Mouse (Mus musculus): Measurements from ENCODE around the gene Col1a2.
A peak's percentile ranks its signal among the peaks of the same experiment; 100 is the strongest.

The Col1a2 gene

DNA sequence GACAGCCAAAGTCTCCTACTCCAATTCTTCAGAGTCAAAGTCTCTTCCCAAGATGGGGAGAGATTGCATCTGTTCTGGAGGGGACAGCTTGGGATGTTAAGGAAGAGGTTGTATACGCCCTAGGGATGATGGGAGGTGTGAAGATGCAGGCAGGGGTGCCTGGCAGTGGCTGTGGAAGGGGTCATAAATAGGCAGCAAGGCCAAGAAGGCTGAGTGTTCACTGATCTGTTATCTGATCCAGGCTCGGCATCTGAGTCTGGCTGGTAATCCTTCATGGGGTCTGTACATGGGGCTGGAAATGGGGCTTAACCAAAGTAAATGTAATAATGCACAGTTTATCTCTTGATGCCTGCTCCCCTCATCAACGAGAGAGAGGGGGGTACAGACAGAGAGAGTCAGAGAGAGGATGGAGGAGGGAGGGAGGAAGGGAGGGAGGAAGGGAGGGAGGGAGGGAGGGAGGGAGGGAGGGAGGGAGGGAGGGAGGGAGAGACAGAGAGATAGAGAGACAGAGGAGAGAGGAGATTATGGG, at the start of gene Col1a2:
Col1a2 (plus strand) TSS at position 212 of the 529 bp plus-strand sequence.
- DNase-seq (ENCODE audit: low spot score in 2 of 2) = no peak

- DNase-seq (ENCODE audit: low spot score in 2 of 2) = no peak
These were observed 49.1 kb upstream of the Col1a2 start for GRCm38 (mm10) chr6:4455518-4455917.

DNA sequence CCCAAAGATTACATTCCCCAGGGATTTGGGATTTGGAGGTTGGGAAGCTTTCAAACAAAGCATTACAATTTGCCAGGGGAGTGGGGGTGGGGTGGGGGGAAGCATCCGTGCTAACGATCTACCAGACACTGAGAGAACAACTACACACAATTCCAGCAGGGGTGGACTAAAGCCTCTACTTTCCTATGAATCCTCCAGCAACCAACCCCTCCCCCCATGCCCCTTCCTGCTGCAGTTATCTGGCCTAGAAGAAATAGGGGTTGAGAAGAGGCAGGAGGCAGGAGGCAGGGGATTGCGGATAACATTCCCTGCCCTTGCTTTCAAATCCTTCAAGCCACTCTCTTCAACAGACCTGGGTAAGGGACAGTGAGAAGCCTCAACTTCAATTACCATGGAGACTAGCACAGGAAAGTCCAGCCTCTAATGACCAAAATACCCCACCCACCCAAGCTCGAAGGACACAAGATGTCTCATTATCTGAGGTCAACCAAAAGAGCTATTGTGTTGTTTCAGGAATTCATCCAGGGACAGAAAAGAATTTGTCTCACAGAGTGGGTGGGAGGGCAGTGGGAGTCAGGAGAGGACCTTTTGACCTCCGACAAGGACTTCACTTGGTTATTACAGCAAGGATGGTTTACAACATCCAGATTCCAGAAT, 48.5 kb upstream of the Col1a2 start:
- no peak for DNase-seq (ENCODE audit: low spot score in 2 of 2)

DNA sequence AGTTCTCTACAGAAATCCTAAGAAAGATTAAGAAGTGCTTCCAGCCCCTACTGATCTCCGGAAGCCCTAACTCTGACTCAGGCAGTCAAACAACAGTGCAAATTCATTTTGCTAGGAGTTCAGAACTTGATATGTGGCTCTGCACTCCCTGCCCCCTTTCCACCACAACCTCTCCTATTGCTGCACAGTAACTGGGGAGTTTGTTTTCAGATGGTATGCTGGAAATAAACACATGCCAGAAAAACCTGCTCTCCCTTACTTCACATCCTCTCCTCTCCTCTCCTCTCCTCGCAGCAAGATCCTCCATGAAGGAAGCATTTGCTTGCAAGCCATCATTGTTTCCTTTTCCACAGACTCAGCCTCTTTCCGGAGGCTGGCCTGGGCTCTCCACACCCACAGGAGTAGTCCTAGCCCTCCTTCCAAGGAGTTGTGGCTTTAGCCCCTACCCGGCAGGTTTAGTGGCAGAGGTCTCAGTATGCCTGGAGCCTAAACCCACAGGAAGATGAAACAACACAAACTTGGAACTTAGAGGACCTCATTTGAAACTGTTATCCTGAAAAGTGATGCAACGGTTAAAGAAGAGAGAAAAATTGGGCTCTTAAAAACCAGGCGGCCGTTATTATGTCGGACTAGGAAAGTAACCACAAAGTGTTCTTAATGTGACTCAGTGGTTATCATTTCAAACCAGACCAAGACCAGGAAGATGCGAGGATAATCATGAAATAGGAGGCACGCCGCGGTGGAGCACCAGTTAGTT, 47.7 kb upstream of the Col1a2 start:
- no peak for DNase-seq (ENCODE audit: low spot score in 2 of 2)

DNA sequence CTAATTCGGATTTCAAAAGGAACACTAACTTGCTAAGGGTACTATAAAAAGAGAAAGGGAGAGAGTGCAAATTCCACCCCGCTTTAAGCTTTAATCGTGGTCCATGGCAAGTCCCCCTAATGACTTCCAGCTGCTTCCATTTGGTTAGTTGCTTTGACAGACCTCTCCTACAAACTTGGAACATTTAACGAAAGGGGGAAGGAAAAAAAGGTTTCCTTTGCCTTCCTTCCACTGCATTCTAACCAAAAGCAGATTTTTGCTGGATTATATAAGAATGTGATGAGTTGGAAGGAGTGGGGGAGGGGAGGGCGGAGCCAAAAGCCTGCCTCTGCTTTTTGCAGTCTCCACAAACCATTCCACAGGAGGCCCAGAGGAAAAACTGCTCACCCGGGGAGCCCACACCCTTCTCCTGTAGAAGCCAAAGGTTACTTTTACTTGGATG, 47.0 kb upstream of the Col1a2 start:
- peak in 1 of 2 experiments; percentile 7 for DNase-seq (ENCODE audit: low spot score in 2 of 2)

DNA sequence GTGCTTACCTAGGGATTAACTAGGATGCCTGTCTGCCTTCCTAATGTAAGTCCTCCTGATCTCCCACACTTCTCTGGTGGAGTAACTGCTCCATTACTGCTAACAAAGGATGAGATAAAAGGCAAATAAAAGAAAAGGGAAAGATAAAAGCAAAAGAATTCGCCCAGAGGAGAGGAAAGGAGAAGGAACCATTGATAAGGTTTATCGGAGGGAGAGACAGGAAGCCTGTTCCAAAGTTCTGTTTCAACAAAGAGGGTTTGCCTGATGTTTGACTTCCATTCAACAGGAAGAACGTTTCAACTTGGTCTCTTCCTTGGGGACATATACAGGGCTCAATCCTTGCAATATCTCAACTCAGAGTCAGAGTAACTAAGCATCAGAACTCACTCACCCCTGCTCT, 39.3 kb upstream of the Col1a2 start:
- DNase-seq (ENCODE audit: low spot score in 2 of 2) = no peak

- DNase-seq (ENCODE audit: low spot score in 2 of 2) = no peak
These were observed 21.1 kb upstream of the Col1a2 start for GRCm38 (mm10) chr6:4483577-4483936.

DNA sequence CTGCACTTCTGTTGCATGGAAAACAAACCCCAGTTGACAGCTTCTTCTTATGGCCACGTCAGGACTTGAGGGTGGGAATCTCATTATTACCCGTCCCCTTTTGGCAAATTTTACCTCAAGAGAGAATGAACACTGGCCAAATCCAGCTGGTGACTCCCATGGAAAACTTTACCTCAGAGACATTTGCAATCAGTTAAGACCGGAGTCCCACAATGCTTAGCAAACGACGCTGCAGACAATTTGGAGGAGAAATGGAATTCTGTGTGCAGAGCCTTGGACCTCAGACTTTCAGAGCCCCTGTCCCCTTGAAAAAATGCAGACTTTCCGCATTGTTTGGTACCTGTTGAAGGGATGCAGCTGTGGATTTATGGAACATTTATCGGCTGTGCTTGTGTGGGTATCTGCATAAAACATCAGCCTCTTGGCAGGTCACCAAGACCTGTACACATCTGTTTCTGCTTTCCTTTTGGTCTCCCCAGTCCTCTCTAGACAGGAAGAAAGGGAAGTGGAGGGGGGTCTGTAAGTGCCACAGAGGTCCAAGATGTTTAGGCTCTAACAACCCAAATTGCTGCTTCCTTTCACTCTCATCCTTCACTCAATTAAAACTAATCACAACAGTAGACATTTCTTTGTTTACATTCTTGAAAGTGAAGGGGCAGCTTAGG, 20.5 kb upstream of the Col1a2 start:
- DNase-seq (ENCODE audit: low spot score in 2 of 2) = no peak

DNA sequence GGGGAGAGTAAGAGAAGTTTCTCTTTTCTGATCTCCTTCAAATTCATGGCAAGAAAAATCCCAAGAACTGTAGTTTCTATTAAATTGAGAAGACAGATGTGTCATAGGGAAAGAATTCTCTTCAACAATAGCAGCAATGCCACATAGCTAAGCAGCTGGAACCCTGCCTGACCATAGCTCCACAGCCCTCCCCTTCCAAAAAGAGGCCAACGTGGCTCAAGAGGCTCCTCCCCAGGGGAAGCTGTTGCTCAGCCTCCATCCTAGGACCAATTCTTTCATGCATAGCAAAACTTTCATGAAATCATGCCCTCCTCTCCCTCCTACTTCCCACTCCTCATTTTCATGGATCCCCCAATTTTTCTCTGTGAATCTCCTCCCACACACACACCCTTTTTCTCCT, 16.3 kb upstream of the Col1a2 start:
- no peak for DNase-seq (ENCODE audit: low spot score in 2 of 2)

DNA sequence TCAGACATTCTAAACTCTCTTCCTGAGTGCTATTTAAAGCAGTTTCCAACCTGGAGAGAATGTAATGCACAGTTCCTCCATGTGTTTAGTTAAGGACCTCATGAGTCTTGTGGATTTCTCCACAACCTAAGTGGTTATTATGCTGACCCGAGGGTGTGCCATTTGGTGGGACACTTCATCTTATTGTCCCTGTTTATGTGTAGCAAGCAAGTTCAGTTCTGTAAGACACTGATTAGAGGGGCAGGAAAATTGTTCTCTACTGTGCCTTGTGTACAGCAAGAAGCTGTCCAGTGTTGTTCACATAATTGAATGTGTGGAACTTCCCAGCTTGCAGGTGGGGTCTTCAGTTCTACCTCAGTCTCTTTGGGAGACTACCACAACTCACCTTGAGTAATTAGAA, 15.6 kb upstream of the Col1a2 start:
- no peak for DNase-seq (ENCODE audit: low spot score in 2 of 2)

DNA sequence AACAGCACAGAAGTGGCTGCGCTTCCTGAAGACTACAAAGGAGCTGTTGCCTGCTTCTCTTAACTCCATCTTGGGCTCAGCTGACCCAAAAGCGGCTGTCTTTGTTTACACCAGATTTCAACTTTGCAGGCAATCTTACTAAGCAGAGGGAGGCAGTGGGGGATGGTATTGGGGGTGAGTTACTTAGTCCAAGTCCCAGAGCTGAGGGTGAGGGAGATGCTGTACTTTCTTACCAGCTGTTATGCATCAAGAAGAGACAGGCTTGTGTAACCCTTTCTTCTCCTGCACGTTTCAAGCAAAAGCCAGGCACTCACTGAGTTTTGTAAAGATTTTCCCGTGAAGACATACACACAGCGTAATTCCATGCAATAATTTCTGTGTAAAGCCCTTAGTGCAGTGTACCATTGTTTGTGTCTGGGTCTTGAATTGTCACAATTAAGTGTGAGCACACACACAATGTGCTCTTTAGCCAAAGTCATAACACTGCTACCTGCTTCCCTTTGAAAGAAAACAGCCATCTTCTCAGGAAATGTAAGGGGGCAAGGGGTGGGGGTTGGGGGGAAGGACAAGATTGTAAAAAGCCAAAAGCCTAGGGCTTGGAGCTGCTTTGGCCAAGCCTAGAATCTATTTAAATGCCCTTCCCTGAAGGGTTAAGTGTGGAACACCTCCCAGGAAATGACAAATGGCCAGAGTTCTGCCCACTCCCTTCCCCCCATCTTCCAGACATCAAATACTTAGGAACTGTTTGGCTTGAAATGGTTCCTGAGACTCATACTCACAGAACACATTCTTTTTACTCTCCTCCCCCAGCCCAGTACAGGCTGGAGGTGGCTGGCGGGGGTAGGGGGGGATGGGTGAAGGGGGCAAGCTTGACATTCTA, 15.0 kb upstream of the Col1a2 start:
- DNase-seq (ENCODE audit: low spot score in 2 of 2) = no peak

DNA sequence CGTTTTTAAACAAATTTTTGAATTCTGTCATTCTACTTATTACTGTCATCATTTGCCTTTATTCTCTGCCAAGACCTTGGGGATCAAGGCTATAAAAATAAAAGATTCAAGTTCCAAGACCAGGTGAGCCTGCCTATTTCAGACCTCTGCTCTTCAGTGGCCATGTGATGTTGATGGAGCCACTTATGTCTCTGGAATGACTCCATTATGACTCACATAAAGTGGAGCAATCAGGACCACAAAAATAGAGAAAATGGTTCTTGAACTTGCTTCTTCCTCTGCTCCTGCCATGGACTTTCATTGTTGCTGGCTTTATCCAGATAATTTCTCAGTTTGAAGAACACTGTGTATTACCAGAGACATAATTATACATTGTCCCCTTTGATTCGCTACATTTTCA, 10.9 kb upstream of the Col1a2 start:
- DNase-seq (ENCODE audit: low spot score in 2 of 2) = no peak

DNA sequence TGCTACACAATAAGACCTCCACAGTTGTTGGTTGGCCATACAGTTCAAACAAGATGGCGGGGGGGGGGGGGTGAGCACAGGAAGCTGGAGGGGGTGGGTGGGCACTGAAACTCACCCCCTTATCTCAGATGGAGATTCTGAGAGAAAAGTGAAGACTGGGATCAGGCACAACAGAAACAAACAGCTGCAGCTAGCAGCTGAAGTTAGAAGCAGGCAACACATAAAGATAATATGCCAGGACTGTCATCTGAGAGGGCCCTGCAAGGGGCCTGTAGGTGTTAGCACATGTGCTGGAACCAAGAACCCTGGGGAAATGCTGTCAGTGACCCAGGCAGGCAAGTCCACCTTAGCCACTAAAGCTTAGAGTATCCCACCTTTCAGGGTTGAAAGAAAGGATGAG, 8.2 kb upstream of the Col1a2 start:
- DNase-seq (ENCODE audit: low spot score in 2 of 2) = no peak

GRCm38 (mm10) chr6:4503106-4503505, 1.5 kb upstream of the Col1a2 start:
- no peak for DNase-seq (ENCODE audit: low spot score in 2 of 2)

- DNase-seq (ENCODE audit: low spot score in 2 of 2) = no peak
These were observed 764 bp downstream of the Col1a2 start for GRCm38 (mm10) chr6:4505158-4505997.

DNA sequence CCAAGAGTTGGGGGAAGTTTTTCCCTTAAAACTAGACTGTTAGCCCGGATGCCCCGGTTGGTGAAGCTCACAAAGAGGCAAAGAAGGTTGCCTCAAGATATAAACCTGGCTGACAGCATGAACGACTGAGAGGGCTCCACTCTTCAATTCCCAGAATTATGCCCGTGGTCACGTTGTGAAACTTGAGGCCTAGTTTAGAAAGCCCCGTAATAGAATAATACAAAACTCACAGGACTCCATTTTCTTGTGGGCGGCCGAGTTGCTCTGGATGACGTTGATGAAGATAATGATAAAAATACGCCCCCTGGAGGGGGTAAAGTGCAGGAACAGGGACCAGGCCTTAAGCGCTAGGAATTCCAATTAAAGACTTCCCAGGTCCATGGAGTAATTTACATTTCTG, 1.5 kb downstream of the Col1a2 start:
- no peak for DNase-seq (ENCODE audit: low spot score in 2 of 2)

DNA sequence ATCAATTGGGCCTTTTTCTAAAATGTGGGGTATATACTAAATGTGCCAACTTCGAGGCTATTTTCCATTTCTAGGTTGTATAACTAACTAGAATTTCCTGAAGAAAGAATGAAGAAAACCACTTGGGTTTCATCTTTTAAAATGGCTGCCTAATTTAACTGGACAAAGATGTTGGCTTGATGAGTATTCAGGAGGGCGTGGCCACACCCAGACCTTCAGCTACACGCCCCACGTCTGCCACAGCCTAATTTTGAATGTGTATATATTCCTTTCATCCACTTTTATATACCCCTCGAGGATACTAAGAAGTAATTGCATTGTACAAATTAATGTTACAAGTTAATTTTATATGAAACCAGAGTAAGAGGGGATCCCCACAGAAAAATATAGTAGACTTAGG, 2.2 kb downstream of the Col1a2 start:
- no peak for DNase-seq (ENCODE audit: low spot score in 2 of 2)

DNA sequence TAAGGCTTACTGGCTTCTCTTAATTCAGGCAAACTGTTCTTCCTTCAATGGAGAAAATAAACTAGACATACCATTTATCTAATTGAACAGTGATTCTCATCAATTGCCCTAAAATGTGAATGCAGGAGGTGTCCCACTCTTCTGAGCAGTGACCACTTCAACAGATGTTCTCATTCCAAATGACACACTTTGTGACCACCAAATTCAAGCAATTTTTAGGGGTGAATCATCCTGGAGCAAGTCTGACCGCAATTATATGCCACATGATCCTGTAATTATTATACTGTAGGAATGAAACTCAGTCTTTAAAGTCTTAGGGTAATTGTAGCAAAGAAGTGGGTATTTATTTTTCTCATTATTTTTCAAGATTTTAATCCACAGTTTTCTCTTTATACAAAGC, 2.7 kb downstream of the Col1a2 start:
- no peak for DNase-seq (ENCODE audit: low spot score in 2 of 2)

- DNase-seq (ENCODE audit: low spot score in 2 of 2) = no peak
These were observed 3.7 kb downstream of the Col1a2 start for GRCm38 (mm10) chr6:4508279-4508678.

DNA sequence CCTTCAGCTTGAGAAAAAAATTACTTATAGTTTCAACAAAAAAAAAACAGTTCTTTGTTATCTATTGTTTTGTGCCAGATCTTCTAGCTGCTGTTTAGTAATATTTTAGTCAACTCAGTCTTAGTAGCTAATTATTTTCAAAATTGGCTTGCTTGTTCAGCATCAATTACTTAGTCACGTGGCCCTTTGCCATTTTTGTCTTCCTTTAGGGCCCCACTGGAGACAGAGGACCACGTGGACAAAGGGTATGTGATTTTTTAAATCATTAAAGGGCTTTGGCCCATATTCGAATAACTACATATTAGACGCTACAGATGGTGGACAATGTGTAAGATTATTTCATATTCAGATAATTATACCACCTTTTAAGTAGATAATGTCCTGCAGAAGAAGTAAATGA, 4.8 kb downstream of the Col1a2 start:
- DNase-seq (ENCODE audit: low spot score in 2 of 2) = no peak

DNA sequence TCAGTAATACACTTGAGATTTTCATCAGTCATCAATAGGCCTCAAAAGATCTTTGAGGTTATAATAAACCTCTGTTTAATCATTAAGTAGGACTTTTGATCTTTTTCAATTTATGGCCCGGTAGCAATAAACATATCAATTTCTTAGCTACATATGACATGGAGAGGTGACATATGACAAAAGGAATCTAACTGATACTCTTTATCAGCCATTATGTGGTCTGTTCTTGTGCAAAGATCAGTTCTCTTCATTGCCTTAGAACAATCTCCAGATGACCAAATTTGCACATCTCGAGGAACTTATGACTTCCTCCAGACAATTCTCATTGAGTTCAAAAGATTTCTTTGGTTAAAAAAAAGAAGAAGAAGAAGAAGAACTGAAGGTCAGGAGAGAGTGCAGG, 10.1 kb downstream of the Col1a2 start:
- no peak for DNase-seq (ENCODE audit: low spot score in 2 of 2)

Measured in frontal cortex, postnatal 14 days (tissue).